ENCODE assay signal across 9 mouse cellular contexts in the genomic region with DNA sequence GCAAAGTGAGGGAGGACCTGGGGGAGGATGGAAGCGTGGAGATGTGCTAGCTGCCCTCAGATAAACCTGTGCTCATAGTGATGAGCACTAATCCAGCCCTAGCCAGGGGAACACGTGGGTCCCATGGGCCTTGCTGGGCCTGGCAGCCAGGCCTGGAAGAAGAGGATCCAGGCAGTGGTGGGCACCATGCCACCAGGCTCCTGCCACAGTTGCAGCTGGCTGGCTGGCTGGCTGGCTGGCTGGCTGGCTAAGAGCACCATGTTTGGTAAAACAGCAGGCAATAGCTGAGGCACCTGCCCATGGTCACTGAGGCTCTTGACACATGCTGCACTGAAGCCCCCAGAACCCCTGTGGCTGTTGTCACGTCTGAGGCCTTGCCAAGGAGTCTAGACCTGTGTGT. TPM values are rescaled to one million over a fixed set of nuclear protein-coding genes. Genes with fewer than 3 reads are reported as not detected.
A peak's percentile ranks its signal among the peaks of the same experiment; 100 is the strongest.
DNase-seq lines count a peak whose midpoint lies in the region; ATAC-seq lines count a peak whose summit lies in the region.
"Had no signal": no experiment of that assay in that cellular context is flagged by ENCODE, and none has a peak within 500 bp of the region (broad histone marks: within the 10 kb centered on the region; RNA-seq: fewer than 3 reads in every experiment).

No protein-coding gene starts in this region.

- ATAC-seq in heart, embryonic 12.5 days (ENCODE audit: insufficient number of reproducible peaks, low FRiP score) = no peak
- ATAC-seq in forebrain, embryonic 16.5 days = no peak
- ATAC-seq in hindbrain, embryonic 15.5 days (ENCODE audit: low FRiP score, low read depth) = peak; percentile 24; the same call in 1 of the 2 replicates

- H3K36me3 ChIP-seq in heart, embryonic 12.5 days = no peaks in the 10 kb centered on the region
- no peaks in the 10 kb centered on the region for H3K36me3 ChIP-seq in forebrain, embryonic 16.5 days (ENCODE audit: control insufficient read depth, insufficient read depth)
- no peaks in the 10 kb centered on the region for H3K36me3 ChIP-seq in hindbrain, embryonic 15.5 days
- H3K36me3 ChIP-seq in limb, embryonic 10.5 days = no peaks in the 10 kb centered on the region

- peak; percentile 78 to 88 for DNase-seq in heart, adult 18-20 months
- DNase-seq in NIH3T3 (ENCODE audit: low read depth) = peak; percentile 69
- no peak for DNase-seq in limb, embryonic 10.5 days (ENCODE audit: low spot score)
- peak; percentile 77 for DNase-seq in testis, postnatal 10 days (ENCODE audit: low spot score)
- no peak for DNase-seq in spleen, postnatal 14 days (ENCODE audit: low spot score in 2 of 2)

- H3K27me3 ChIP-seq in heart, embryonic 12.5 days (replicated peaks) = no peaks in the 10 kb centered on the region
- no peaks in the 10 kb centered on the region for H3K27me3 ChIP-seq in forebrain, embryonic 16.5 days (replicated peaks; ENCODE audit: control insufficient read depth, insufficient read depth, low read length)
- H3K27me3 ChIP-seq in hindbrain, embryonic 15.5 days = no peaks in the 10 kb centered on the region
- H3K27me3 ChIP-seq in limb, embryonic 10.5 days (ENCODE audit: low read depth, poor library complexity, severe bottlenecking) = no peaks in the 10 kb centered on the region

- H3K9ac ChIP-seq in heart, embryonic 12.5 days = no peak overlapping the region
- no peak overlapping the region for H3K9ac ChIP-seq in forebrain, embryonic 16.5 days (replicated peaks; ENCODE audit: low read depth, low read length)
- H3K9ac ChIP-seq in hindbrain, embryonic 15.5 days = no peak overlapping the region

- WGBS in heart, embryonic 12.5 days = 49% methylated on average over 3 of the region's 3 CpGs
- 39% methylated on average over 3 of the region's 3 CpGs for WGBS in forebrain, embryonic 16.5 days
- 46% methylated on average over 3 of the region's 3 CpGs for WGBS in hindbrain, embryonic 15.5 days
- 62% methylated on average over 3 of the region's 3 CpGs for WGBS in limb, embryonic 10.5 days

- H3K9me3 ChIP-seq in heart, embryonic 12.5 days (replicated peaks) = no peaks in the 10 kb centered on the region
- H3K9me3 ChIP-seq in forebrain, embryonic 16.5 days (ENCODE audit: control insufficient read depth, low read length) = no peaks in the 10 kb centered on the region
- no peaks in the 10 kb centered on the region for H3K9me3 ChIP-seq in hindbrain, embryonic 15.5 days
- H3K9me3 ChIP-seq in limb, embryonic 10.5 days (replicated peaks) = no peaks in the 10 kb centered on the region

- H3K27ac ChIP-seq in heart, embryonic 12.5 days (ENCODE audit: poor library complexity, severe bottlenecking) = no peak overlapping the region
- H3K27ac ChIP-seq in forebrain, embryonic 16.5 days (ENCODE audit: low read length) = peak overlapping the region; percentile 23
- peak overlapping the region; percentile 42 for H3K27ac ChIP-seq in hindbrain, embryonic 15.5 days (replicated peaks)
- peak overlapping the region; percentile 37; the same call in 1 of the 2 replicates for H3K27ac ChIP-seq in limb, embryonic 10.5 days

- H3K4me2 ChIP-seq in heart, embryonic 12.5 days = no peak overlapping the region
- no peak overlapping the region for H3K4me2 ChIP-seq in forebrain, embryonic 16.5 days (ENCODE audit: low read length)
- no peak overlapping the region for H3K4me2 ChIP-seq in hindbrain, embryonic 15.5 days

- H3K4me1 ChIP-seq in heart, embryonic 12.5 days (replicated peaks) = peaks cover 52% of the 10 kb centered on the region
- H3K4me1 ChIP-seq in forebrain, embryonic 16.5 days (replicated peaks; ENCODE audit: control insufficient read depth, insufficient read depth, low read length) = peaks cover 44% of the 10 kb centered on the region
- H3K4me1 ChIP-seq in hindbrain, embryonic 15.5 days (replicated peaks) = peaks cover 44% of the 10 kb centered on the region
- peaks cover 67% of the 10 kb centered on the region for H3K4me1 ChIP-seq in limb, embryonic 10.5 days

- no peak overlapping the region for H3K4me3 ChIP-seq in heart, embryonic 12.5 days
- no peak overlapping the region for H3K4me3 ChIP-seq in forebrain, embryonic 16.5 days (replicated peaks; ENCODE audit: low read length)
- H3K4me3 ChIP-seq in hindbrain, embryonic 15.5 days = no peak overlapping the region
- no peak overlapping the region for H3K4me3 ChIP-seq in limb, embryonic 10.5 days

RNA-seq across cellular contexts. Expression of gene Stpg4, which starts 59.9 kb away (rescaled TPM):
- total RNA-seq in heart, adult 18-20 months (2021) = not detected
- not detected in 2 replicates for polyA plus RNA-seq in heart, embryonic 12.5 days (2016; fragmentation: Nextera tagmentation; extraction: Ambion mirVana)
- not detected in 2 replicates for polyA plus RNA-seq in forebrain, embryonic 16.5 days (2015; fragmentation: Nextera tagmentation; extraction: Ambion mirVana)
- polyA plus RNA-seq in hindbrain, embryonic 15.5 days (2015; fragmentation: Nextera tagmentation; extraction: Ambion mirVana) = not detected in 2 replicates
- polyA plus RNA-seq in limb, embryonic 10.5 days (2016; fragmentation: Nextera tagmentation; extraction: Ambion mirVana) = not detected in 2 replicates
- polyA plus RNA-seq: small intestine, adult 2 months had no signal

Comparison
In these comparisons a context has a peak if more than half of its experiments do, and no peak if none do; other contexts are left out.
1. DNase-seq: peak in heart, adult 18-20 months (2 of 2), NIH3T3 (single experiment) and testis, postnatal 10 days (single experiment); none in limb, embryonic 10.5 days (single experiment) and spleen, postnatal 14 days (0 of 2).